Mouse (Mus musculus): ENCODE results near the gene Cacna2d1. TPM values are rescaled to one million over a fixed set of nuclear protein-coding genes. Genes with fewer than 3 reads are reported as not detected.

Gene Cacna2d1
- polyA plus RNA-seq, 1 experiment from 2014 or later = 41.9 TPM

- Histone ChIP-seq H3K9ac (replicated peaks) (no peak overlapping the region), H3K36me3 (no peaks in the 10 kb centered on the region), H3K4me1 (replicated peaks) (peaks cover 37% of the 10 kb centered on the region), H3K27me3 (peaks cover 71% of the 10 kb centered on the region), H3K4me3 (replicated peaks) (no peak overlapping the region), H3K9me3 (no peaks in the 10 kb centered on the region), H3K27ac (no peak overlapping the region), H3K4me2 (replicated peaks) (no peak overlapping the region)
- ATAC-seq = peak; percentile 96
- WGBS = 8% methylated on average over 4 of the region's 4 CpGs
Observed at GRCm38 (mm10) chr5:15985901-15986300, 51.4 kb downstream of the Cacna2d1 start.

DNA sequence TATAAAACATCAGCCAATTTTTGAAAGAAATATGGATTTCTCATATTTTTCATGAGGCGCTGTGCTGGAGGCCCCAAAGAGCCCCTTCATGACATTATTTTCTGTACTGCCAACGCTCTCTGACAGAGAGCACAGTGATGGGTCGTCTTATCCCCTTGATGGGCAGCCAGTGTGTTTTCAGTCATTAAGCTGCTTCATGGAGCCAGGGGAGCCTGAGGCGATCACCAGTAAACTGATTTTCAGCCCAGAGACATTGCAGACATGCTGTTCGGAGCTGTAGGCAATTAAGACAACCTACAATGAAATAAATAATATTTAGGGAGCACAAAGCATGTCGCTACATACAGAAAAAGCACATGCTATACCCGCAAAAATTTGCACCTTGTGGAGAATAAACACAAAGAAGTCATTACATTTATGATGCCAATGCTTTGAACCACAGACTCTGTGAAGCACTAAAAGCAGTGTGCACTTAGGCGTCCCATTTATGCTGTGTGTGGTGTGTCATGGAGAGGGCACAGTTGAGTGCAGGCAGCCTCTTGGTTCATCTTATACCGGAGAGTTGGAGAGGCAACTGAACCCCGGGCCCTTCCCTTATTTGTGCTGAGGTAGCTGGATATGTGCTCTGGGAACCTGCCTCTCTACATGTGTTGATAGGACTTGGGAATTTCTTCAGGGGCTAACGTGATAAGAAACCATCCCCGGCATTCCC, 57.1 kb downstream of the Cacna2d1 start:
- WGBS = 46% methylated on average over 12 of the region's 12 CpGs
- Histone ChIP-seq H3K4me1 (replicated peaks) (peaks cover 30% of the 10 kb centered on the region), H3K4me3 (replicated peaks) (no peak overlapping the region), H3K9ac (replicated peaks) (no peak overlapping the region), H3K4me2 (replicated peaks) (peak overlapping the region; percentile 17), H3K27me3 (peaks cover 64% of the 10 kb centered on the region), H3K36me3 (no peaks in the 10 kb centered on the region), H3K9me3 (no peaks in the 10 kb centered on the region), H3K27ac (peak overlapping the region; percentile 83)
- peak; percentile 81 for ATAC-seq

- H3K4me3 ChIP-seq (replicated peaks) = no peak overlapping the region
- peaks cover 30% of the 10 kb centered on the region for H3K4me1 ChIP-seq (replicated peaks)
- no peak overlapping the region for H3K4me2 ChIP-seq (replicated peaks)
- no peaks in the 10 kb centered on the region for H3K9me3 ChIP-seq
- no peaks in the 10 kb centered on the region for H3K36me3 ChIP-seq
- H3K27ac ChIP-seq = peak overlapping the region; percentile 56
- H3K9ac ChIP-seq (replicated peaks) = no peak overlapping the region
- 35% methylated on average over 4 of the region's 4 CpGs for WGBS
- peaks cover 62% of the 10 kb centered on the region for H3K27me3 ChIP-seq
- ATAC-seq = peak; percentile 80
Observed at GRCm38 (mm10) chr5:15993252-15993944, 58.9 kb downstream of the Cacna2d1 start.

GRCm38 (mm10) chr5:15997190-15997589, 62.7 kb downstream of the Cacna2d1 start:
- Histone ChIP-seq H3K4me3 (replicated peaks) (no peak overlapping the region), H3K4me1 (replicated peaks) (peaks cover 18% of the 10 kb centered on the region), H3K9me3 (no peaks in the 10 kb centered on the region), H3K27ac (no peak overlapping the region), H3K4me2 (replicated peaks) (no peak overlapping the region), H3K36me3 (no peaks in the 10 kb centered on the region), H3K9ac (replicated peaks) (no peak overlapping the region), H3K27me3 (peaks cover 47% of the 10 kb centered on the region)
- no peak for ATAC-seq
- WGBS = 81% methylated on average over 3 of the region's 3 CpGs

- ATAC-seq = no peak
- H3K27ac ChIP-seq = no peak overlapping the region
- H3K27me3 ChIP-seq = peaks cover 44% of the 10 kb centered on the region
- H3K4me2 ChIP-seq (replicated peaks) = no peak overlapping the region
- H3K9ac ChIP-seq (replicated peaks) = no peak overlapping the region
- no peak overlapping the region for H3K4me3 ChIP-seq (replicated peaks)
- 97% methylated on average over 1 of the region's 1 CpGs for WGBS
- no peaks in the 10 kb centered on the region for H3K9me3 ChIP-seq
- H3K36me3 ChIP-seq = no peaks in the 10 kb centered on the region
- H3K4me1 ChIP-seq (replicated peaks) = peaks cover 23% of the 10 kb centered on the region
Observed at GRCm38 (mm10) chr5:15997769-15998168, 63.3 kb downstream of the Cacna2d1 start.

DNA sequence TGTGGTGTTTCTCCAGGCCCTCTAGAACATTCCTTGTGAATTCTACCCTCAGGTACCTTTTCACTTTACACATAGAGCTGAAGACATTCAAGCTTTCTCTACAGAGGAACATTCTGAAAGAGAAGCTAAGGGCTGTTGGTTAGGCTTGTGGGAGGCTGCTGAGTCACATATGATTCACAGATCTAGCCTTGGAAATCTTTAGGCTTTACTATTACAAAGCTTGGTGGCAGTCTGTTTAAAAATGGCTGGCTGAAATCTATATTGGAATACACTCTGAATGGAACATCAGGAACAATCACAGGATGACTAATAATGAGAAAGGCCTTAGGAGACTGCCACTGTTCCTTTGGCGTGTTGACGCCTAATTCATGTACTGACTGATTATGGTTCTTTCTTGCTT, 66.4 kb downstream of the Cacna2d1 start:
- H3K36me3 ChIP-seq = no peaks in the 10 kb centered on the region
- WGBS = 76% methylated on average over 2 of the region's 2 CpGs
- H3K9ac ChIP-seq (replicated peaks) = no peak overlapping the region
- peaks cover 33% of the 10 kb centered on the region for H3K27me3 ChIP-seq
- peak overlapping the region; percentile 31; the same call in 1 of the 2 replicates for H3K27ac ChIP-seq
- H3K4me1 ChIP-seq (replicated peaks) = peaks cover 40% of the 10 kb centered on the region
- no peak overlapping the region for H3K4me3 ChIP-seq (replicated peaks)
- ATAC-seq = no peak
- H3K9me3 ChIP-seq = no peaks in the 10 kb centered on the region
- H3K4me2 ChIP-seq (replicated peaks) = no peak overlapping the region

GRCm38 (mm10) chr5:16002431-16003063, 68.1 kb downstream of the Cacna2d1 start:
- Histone ChIP-seq H3K27ac (peak overlapping the region; percentile 82), H3K36me3 (no peaks in the 10 kb centered on the region), H3K4me3 (replicated peaks) (peak overlapping the region; percentile 5; the same call in 1 of the 2 replicates), H3K27me3 (peaks cover 33% of the 10 kb centered on the region), H3K4me2 (replicated peaks) (peak overlapping the region; percentile 32), H3K9ac (replicated peaks) (peak overlapping the region; percentile 39; the same call in 1 of the 2 replicates), H3K9me3 (no peaks in the 10 kb centered on the region), H3K4me1 (replicated peaks) (peaks cover 40% of the 10 kb centered on the region)
- peak; percentile 73 for ATAC-seq
- 8% methylated on average over 9 of the region's 9 CpGs for WGBS

DNA sequence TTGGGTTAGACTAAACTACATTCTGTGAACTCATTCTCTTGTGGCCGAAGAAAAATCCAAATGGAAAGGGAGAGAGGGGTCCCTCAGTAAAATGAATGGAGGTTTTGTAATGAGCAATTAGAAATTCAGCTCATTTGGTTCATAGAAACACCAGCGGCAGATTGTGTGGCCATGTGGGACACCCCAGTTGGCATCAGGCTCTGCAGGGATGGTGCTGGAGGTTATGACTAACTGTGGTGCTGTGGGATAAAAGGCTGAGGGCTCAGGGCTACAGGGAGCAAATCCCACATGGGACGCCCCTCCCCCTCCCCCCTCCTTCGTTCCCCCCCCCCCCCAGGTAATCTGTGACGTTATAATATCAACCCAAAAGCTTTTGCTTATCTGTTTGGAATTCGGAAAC, 69.8 kb downstream of the Cacna2d1 start:
- H3K36me3 ChIP-seq = no peaks in the 10 kb centered on the region
- H3K9me3 ChIP-seq = no peaks in the 10 kb centered on the region
- H3K27me3 ChIP-seq = peaks cover 23% of the 10 kb centered on the region
- H3K27ac ChIP-seq = peak overlapping the region; percentile 47
- H3K9ac ChIP-seq (replicated peaks) = no peak overlapping the region
- no peak overlapping the region for H3K4me3 ChIP-seq (replicated peaks)
- H3K4me1 ChIP-seq (replicated peaks) = peaks cover 43% of the 10 kb centered on the region
- no peak overlapping the region for H3K4me2 ChIP-seq (replicated peaks)
- 28% methylated on average over 6 of the region's 6 CpGs for WGBS
- peak; percentile 90 for ATAC-seq

DNA sequence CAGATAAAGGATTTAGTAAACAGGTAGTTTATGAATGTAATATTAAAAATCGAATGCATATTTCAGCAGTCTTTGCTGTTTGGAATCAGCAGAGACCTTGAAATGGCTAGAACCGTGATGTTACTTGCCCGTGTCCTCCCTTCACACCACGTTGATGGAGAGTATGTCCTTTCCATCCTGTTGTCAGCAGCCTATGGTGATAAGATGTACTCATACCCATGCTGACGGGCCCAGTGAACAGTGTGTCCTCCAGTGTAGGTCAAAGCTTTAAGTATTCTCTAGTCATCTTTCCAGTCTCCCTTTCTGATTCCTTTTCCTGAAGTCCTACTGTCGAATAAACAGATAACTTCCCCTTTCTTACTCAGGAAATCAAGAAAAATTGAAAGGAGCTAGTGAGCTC, 72.5 kb downstream of the Cacna2d1 start:
- Histone ChIP-seq H3K4me2 (replicated peaks) (no peak overlapping the region), H3K27ac (no peak overlapping the region), H3K9ac (replicated peaks) (no peak overlapping the region), H3K36me3 (no peaks in the 10 kb centered on the region), H3K4me1 (replicated peaks) (peaks cover 33% of the 10 kb centered on the region), H3K9me3 (no peaks in the 10 kb centered on the region), H3K27me3 (peaks cover 15% of the 10 kb centered on the region; the same call in 1 of the 2 replicates), H3K4me3 (replicated peaks) (no peak overlapping the region)
- WGBS = 92% methylated on average over 6 of the region's 6 CpGs
- no peak for ATAC-seq

- no peaks in the 10 kb centered on the region for H3K9me3 ChIP-seq
- H3K4me2 ChIP-seq (replicated peaks) = no peak overlapping the region
- no peaks in the 10 kb centered on the region for H3K27me3 ChIP-seq
- WGBS = 69% methylated on average over 2 of the region's 2 CpGs
- H3K4me3 ChIP-seq (replicated peaks) = no peak overlapping the region
- H3K27ac ChIP-seq = no peak overlapping the region
- no peaks in the 10 kb centered on the region for H3K36me3 ChIP-seq
- ATAC-seq = no peak
- peaks cover 6% of the 10 kb centered on the region; the same call in 1 of the 2 replicates for H3K4me1 ChIP-seq (replicated peaks)
- H3K9ac ChIP-seq (replicated peaks) = no peak overlapping the region
Observed at GRCm38 (mm10) chr5:16013649-16014048, 79.2 kb downstream of the Cacna2d1 start.

DNA sequence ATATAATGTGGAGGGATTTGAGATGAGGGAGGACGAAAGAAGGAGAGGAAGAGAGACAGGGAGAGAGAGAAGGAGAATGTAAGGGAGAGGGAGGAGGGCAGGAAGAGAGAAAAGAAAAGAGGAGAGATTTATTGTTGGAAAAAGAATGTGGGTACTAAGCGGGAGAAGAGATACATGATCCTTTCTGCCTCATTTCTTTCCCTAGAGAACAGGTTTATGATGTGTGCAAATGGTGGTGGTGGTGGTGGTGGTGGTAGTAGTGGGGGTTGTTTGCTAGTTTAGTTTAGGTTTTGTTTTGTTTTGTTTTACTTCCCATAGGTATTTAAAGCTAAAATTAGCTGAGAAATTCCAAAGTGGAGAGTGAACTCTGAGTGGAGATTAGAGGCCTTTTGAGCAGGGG, 79.9 kb downstream of the Cacna2d1 start:
- Histone ChIP-seq H3K4me2 (replicated peaks) (no peak overlapping the region), H3K4me3 (replicated peaks) (no peak overlapping the region), H3K36me3 (no peaks in the 10 kb centered on the region), H3K9me3 (no peaks in the 10 kb centered on the region), H3K9ac (replicated peaks) (no peak overlapping the region), H3K27me3 (no peaks in the 10 kb centered on the region), H3K27ac (no peak overlapping the region), H3K4me1 (replicated peaks) (peaks cover 3% of the 10 kb centered on the region; the same call in 1 of the 2 replicates)
- 69% methylated on average over 2 of the region's 2 CpGs for WGBS
- ATAC-seq = no peak
